Mouse (Mus musculus) midbrain, postnatal 0 days (tissue): Measurements from ENCODE around the gene Pakap. TPM values are rescaled to one million over a fixed set of nuclear protein-coding genes. Genes with fewer than 3 reads are reported as not detected.
A peak's percentile ranks its signal among the peaks of the same experiment; 100 is the strongest.

ENCODE experiments used
- ATAC-seq: fragments of 200-750 bp; cut with Nextera tagmentation; 2 replicates; pipeline ENCODE4 v1.8.0; 2017; ENCODE audit warnings: moderate number of reproducible peaks, mild to moderate bottlenecking, moderate TSS enrichment, moderate library complexity; ENCODE audit not compliant: low FRiP score
- DNase-seq: peaks from one replicate; pipeline ENCODE4 v3.0.0-alpha.2; 2015; ENCODE audit warnings: low spot score
- H3K27ac ChIP-seq: fragments of 300-500 bp; sonication (generic); 2 replicates; pipeline ENCODE4 v1.5.1; 2014; ENCODE audit warnings: low read depth, mild to moderate bottlenecking, low read length, mixed read lengths
- H3K27me3 ChIP-seq: fragments of 300-500 bp; sonication (generic); 2 replicates; pipeline ENCODE4 v1.6.1; 2014; ENCODE audit warnings: low read length, control low read depth, mixed read lengths; ENCODE audit not compliant: insufficient read depth
- H3K36me3 ChIP-seq: fragments of 300-500 bp; sonication (generic); 2 replicates; pipeline ENCODE4 v1.6.1; 2014; ENCODE audit warnings: low read length, control low read depth, mixed read lengths; ENCODE audit not compliant: insufficient read depth
- H3K4me1 ChIP-seq: fragments of 300-500 bp; sonication (generic); 2 replicates; pipeline ENCODE4 v1.6.1; 2014; ENCODE audit warnings: mild to moderate bottlenecking, control low read depth, antibody characterized with exemption, low read length, mixed read lengths; ENCODE audit not compliant: insufficient read depth
- H3K4me2 ChIP-seq: fragments of 300-500 bp; sonication (generic); 2 replicates; pipeline ENCODE4 v1.6.1; 2014; ENCODE audit warnings: low read depth, mild to moderate bottlenecking, low read length, mixed read lengths; ENCODE audit not compliant: poor library complexity, severe bottlenecking
- H3K4me3 ChIP-seq: fragments of 300-500 bp; sonication (generic); 2 replicates; pipeline ENCODE4 v1.5.1; 2014; ENCODE audit warnings: low read depth, mild to moderate bottlenecking, low read length, moderate library complexity
- H3K9ac ChIP-seq: fragments of 300-500 bp; sonication (generic); replicated peaks from 2 replicates; pipeline ENCODE4 v1.6.1; 2014; ENCODE audit warnings: mild to moderate bottlenecking, low read length, moderate library complexity, mixed read lengths; ENCODE audit not compliant: poor library complexity, severe bottlenecking
- H3K9me3 ChIP-seq: fragments of 300-500 bp; sonication (generic); 2 replicates; pipeline ENCODE4 v1.6.1; 2016; ENCODE audit warnings: low read length, control low read depth
- CTCF ChIP-seq: IDR thresholded peaks from 2 replicates; pipeline ENCODE4 v1.5.1; 2016; ENCODE audit warnings: antibody characterized with exemption, mild to moderate bottlenecking
- WGBS: fragments of 180-500 bp; shearing (Covaris S2); extraction: QIAGEN DNeasy Blood & Tissue Kit; methylation state at CpG from one replicate; pipeline ENCODE4 v1.1.7; 2014; 5-methylcytosine and 5-hydroxymethylcytosine counted together
- polyA plus RNA-seq: library from polyadenylated mRNA; unstranded; fragments of >200 nt; fragmentation: Nextera tagmentation; extraction: Ambion mirVana; gene quantifications from 2 replicates; pipeline ENCODE4 v1.2.1, GENCODE M21; 2015
- total RNA-seq: library from RNA; depleted of rRNA; stranded (reverse); fragments of >200 nt; gene quantifications from 2 replicates; pipeline ENCODE4 v1.2.3, GENCODE M21; 2014

The Pakap gene
- total and polyA plus RNA-seq, 2 experiments from 2014 or later, result 8.4 to 13.5 TPM

DNA sequence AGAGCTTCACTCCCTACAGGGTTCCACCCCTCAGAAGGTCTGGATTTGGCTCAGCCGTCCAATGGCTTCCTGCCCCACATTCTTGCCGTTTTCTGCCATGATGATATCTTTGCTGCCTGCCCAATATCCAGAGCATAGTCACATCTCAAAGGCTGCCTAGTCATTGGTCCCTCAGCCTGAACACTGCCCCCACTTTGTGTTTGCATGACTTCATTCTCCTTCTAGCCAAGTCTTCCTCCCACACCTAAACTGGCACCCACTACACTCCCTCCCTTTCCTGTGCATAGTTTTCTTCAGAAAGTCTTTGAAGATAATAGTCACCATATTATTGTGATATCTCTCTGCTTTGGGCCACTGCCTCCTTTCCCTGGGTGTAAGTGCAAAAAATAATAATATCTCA, 10.9 kb upstream of the Pakap start:
- TF ChIP-seq CTCF, result no peak
- Histone ChIP-seq H3K27me3 (no peaks in the 10 kb centered on the region), H3K4me3 (no peak overlapping the region), H3K36me3 (no peaks in the 10 kb centered on the region), H3K4me2 (no peak overlapping the region), H3K27ac (no peak overlapping the region), H3K9me3 (no peaks in the 10 kb centered on the region), H3K4me1 (no peaks in the 10 kb centered on the region), H3K9ac (no peak overlapping the region)
- ATAC-seq (no peak), DNase-seq (no peak)
- 79% methylated on average over 2 of the region's 2 CpGs for WGBS

DNA sequence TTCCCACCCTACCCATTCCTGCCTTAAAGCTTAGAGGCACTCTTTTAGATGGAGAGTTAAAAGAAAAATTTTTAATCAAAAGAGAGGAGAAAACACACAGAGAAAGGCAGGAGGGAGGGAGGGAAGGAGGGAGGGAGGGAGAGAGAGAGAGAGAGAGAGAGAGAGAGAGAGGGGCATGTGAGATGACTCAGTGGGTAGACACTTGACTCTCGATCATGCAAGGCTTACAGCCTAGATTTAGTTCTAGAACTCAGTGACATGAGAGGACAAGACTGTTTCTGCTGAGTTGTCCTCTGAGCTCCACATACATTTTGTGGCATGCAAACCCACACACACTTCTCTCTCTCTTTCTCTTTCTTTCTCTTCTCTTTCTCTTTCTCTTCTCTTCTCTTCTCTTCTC, 8.5 kb upstream of the Pakap start:
- no peak for DNase-seq
- no peak for ATAC-seq
- Histone ChIP-seq H3K27ac (no peak overlapping the region), H3K27me3 (no peaks in the 10 kb centered on the region), H3K9ac (no peak overlapping the region), H3K4me1 (no peaks in the 10 kb centered on the region), H3K36me3 (no peaks in the 10 kb centered on the region), H3K9me3 (no peaks in the 10 kb centered on the region), H3K4me3 (no peak overlapping the region), H3K4me2 (no peak overlapping the region)
- no peak for TF ChIP-seq CTCF
- 92% methylated on average over 1 of the region's 1 CpGs for WGBS

DNA sequence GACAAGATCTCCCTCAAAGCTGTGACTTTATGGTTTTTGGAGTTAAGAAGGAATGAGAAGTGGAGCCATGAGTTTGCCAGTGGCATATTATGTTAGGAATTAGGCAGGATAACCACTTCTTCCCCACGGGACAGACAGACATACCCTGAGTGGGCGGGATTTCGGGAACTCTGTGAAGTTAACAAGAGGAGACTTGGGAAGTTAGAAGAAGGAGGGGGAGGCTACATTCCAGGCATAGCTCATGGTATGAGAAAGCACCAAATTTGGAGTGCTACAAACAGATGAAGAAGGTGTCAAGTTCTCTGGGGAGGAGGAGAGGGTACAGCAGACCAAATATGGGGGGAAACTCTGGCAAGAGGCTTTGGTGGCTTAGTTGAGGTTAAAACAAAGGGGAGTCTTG, 8.0 kb upstream of the Pakap start:
- no peak overlapping the region for H3K9ac ChIP-seq
- WGBS, result 71% methylated on average over 3 of the region's 3 CpGs
- no peak overlapping the region for H3K27ac ChIP-seq
- no peak overlapping the region for H3K4me2 ChIP-seq
- no peak for TF ChIP-seq CTCF
- H3K4me1 ChIP-seq, result no peaks in the 10 kb centered on the region
- H3K36me3 ChIP-seq, result no peaks in the 10 kb centered on the region
- DNase-seq, result no peak
- no peak for ATAC-seq
- H3K27me3 ChIP-seq, result no peaks in the 10 kb centered on the region
- H3K9me3 ChIP-seq, result no peaks in the 10 kb centered on the region
- H3K4me3 ChIP-seq, result no peak overlapping the region

DNA sequence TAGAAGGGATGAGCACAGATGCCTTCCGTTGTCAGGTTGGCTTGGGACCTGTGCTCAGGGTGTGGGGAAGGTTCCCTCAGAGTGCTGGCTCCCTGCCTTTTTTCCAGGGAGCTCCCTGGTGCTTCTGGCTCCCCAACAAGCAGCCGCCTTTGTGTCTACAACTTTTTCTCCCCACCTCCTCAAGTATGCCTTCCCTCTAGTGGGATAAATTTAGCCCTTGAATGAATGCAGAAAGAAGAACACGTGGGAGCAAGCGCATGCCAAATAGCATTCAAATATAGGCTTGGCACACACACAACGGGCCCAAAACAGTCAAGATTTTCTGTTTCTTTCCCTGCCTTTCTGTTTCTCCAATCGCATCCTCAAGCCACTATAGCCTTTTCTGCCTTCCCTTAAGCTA, 6.9 kb upstream of the Pakap start:
- Histone ChIP-seq H3K4me2 (no peak overlapping the region), H3K9me3 (no peaks in the 10 kb centered on the region), H3K36me3 (no peaks in the 10 kb centered on the region), H3K4me1 (no peaks in the 10 kb centered on the region), H3K4me3 (no peak overlapping the region), H3K27me3 (no peaks in the 10 kb centered on the region), H3K27ac (0 out of 2 replicates have a peak overlapping the region, but pooled peaks have one; percentile 6), H3K9ac (no peak overlapping the region)
- 63% methylated on average over 6 of the region's 6 CpGs for WGBS
- DNase-seq (peak; percentile 31), ATAC-seq (no peak)
- TF ChIP-seq CTCF, result no peak

DNA sequence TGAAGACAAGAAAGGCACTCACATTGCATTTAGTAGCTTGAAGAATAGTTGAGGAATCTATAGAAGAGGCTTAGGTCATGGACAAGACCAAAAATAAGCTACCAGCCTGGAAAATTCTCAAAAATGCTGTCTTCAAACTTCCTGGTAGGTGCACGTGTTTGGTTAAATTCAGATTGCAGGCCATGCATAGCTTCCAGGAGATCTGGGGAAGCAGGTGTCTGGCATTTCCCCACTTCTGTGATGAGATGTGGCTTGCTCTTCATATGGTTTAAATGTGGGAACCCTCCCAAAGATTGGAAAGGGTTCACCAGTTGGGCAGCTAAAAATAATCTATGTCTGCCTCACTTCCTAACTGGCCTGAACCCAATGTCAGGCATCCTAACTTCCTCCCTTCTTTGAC, 2.7 kb upstream of the Pakap start:
- TF ChIP-seq CTCF, result no peak

DNA sequence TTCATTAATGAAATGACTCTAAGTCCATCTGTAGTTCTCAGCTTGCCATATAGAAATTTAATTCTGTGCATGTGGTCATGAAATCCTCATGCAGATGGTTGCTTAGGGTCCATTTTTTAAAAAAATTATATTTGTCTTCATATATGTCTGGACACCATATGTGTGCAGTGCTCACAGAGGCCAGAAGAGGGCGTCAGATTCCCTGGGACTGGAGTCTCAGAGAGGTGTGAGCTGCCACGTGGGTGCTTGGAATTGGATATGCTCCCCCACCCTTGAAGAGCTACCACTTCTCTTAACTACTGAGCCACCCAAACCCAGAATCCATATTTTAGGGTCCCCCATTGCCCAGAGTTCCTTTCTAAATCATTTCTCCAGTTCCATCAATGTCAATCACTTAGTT, 2.2 kb upstream of the Pakap start:
- no peak overlapping the region for H3K4me3 ChIP-seq
- no peak overlapping the region for H3K9ac ChIP-seq
- DNase-seq, result no peak
- 49% methylated on average over 2 of the region's 2 CpGs for WGBS
- no peak for ATAC-seq
- no peaks in the 10 kb centered on the region for H3K36me3 ChIP-seq
- H3K4me2 ChIP-seq, result no peak overlapping the region
- peaks cover 8% of the 10 kb centered on the region; the same call in 1 of the 2 replicates for H3K4me1 ChIP-seq
- no peak overlapping the region for H3K27ac ChIP-seq
- peak; percentile 24 for TF ChIP-seq CTCF
- H3K27me3 ChIP-seq, result no peaks in the 10 kb centered on the region
- H3K9me3 ChIP-seq, result no peaks in the 10 kb centered on the region

More for the DNA sequence above, 2.7 kb upstream of the Pakap start:
- DNase-seq (no peak), ATAC-seq (no peak)
- Histone ChIP-seq H3K9ac (no peak overlapping the region), H3K36me3 (no peaks in the 10 kb centered on the region), H3K27me3 (no peaks in the 10 kb centered on the region), H3K4me1 (peaks cover 6% of the 10 kb centered on the region; the same call in 1 of the 2 replicates), H3K27ac (no peak overlapping the region), H3K9me3 (no peaks in the 10 kb centered on the region), H3K4me3 (no peak overlapping the region), H3K4me2 (no peak overlapping the region)
- WGBS, result 100% methylated on average over 1 of the region's 1 CpGs
